Mouse (Mus musculus) small intestine, adult 2 months (tissue): ENCODE data around the gene Hist1h4i.

Experiments
- CTCF ChIP-seq: fragments of 200-500 bp; IDR thresholded peaks from 2 replicates; pipeline ENCODE4 v1.5.1; 2012; ENCODE audit warnings: low read depth, mild to moderate bottlenecking, control low read depth, inconsistent platforms, low read length, moderate library complexity, mixed read lengths; ENCODE audit not compliant: insufficient replicate concordance, insufficient read length; ENCODE audit errors: extremely low read depth
- POLR2A ChIP-seq: fragments of 200-500 bp; IDR thresholded peaks from 2 replicates; pipeline ENCODE4 v1.6.1; 2012; ENCODE audit warnings: low read depth, mild to moderate bottlenecking, control low read depth, inconsistent platforms, low read length, moderate library complexity

GRCm38 (mm10) chr13:22044432-22045155 lies 3.4 kb upstream of the Hist1h4i start:
- TF ChIP-seq CTCF (no peak), POLR2A (no peak)
